Mouse (Mus musculus) kidney, adult 2 months (tissue): ENCODE results near the gene Kcnj5. TPM values are rescaled to one million over a fixed set of nuclear protein-coding genes. Genes with fewer than 3 reads are reported as not detected.

Source experiments
- DNase-seq: peaks from one replicate; pipeline ENCODE4 v3.0.0; 2021
- H3K27ac ChIP-seq: fragments of 200-500 bp; 2 replicates; pipeline ENCODE4 v1.5.1; 2012; ENCODE audit warnings: low read depth, low read length, control low read depth, inconsistent platforms; ENCODE audit not compliant: insufficient read depth
- H3K27me3 ChIP-seq: fragments of 200-500 bp; replicated peaks from 2 replicates; pipeline ENCODE4 v1.6.1; 2012; ENCODE audit warnings: mild to moderate bottlenecking, moderate library complexity, low read length, inconsistent platforms; ENCODE audit not compliant: control insufficient read depth, insufficient read depth
- H3K36me3 ChIP-seq: fragments of 200-500 bp; 2 replicates; pipeline ENCODE4 v1.6.1; 2012; ENCODE audit warnings: mild to moderate bottlenecking, moderate library complexity, low read length, inconsistent platforms; ENCODE audit not compliant: control insufficient read depth, insufficient read depth
- H3K4me1 ChIP-seq: fragments of 200-500 bp; 2 replicates; pipeline ENCODE4 v1.6.1; 2011; ENCODE audit warnings: low read length; ENCODE audit not compliant: control insufficient read depth, insufficient read depth
- H3K4me3 ChIP-seq: fragments of 200-500 bp; 2 replicates; pipeline ENCODE4 v1.5.1; 2011; ENCODE audit warnings: mild to moderate bottlenecking, low read depth, low read length, control low read depth; ENCODE audit not compliant: insufficient read depth
- CTCF ChIP-seq: fragments of 200-500 bp; conservative IDR thresholded peaks from 2 replicates; pipeline ENCODE4 v1.5.1; 2011; ENCODE audit warnings: low read depth, mild to moderate bottlenecking, control low read depth, low read length, moderate library complexity, mixed read lengths; ENCODE audit not compliant: insufficient read depth, insufficient read length
- POLR2A ChIP-seq: fragments of 200-500 bp; IDR thresholded peaks from one replicate; pipeline ENCODE4 v1.6.1; 2011; ENCODE audit warnings: low read depth, low read length, control low read depth
- WGBS: fragments of 180-500 bp; shearing (Covaris S2); methylation state at CpG from one replicate; pipeline ENCODE4 v1.1.7; 2018; 5-methylcytosine and 5-hydroxymethylcytosine counted together
- polyA plus RNA-seq: library from polyadenylated mRNA; depleted of rRNA; stranded (reverse); fragments of >200 nt; gene quantifications from 2 replicates; pipeline ENCODE4 v1.2.3, GENCODE M21; 2012; rRNA removed

Kcnj5 gene
- polyA plus RNA-seq, result 0.81 and 0.84 TPM in 2 replicates

- H3K36me3 ChIP-seq, result no peaks in the 10 kb centered on the region
- DNase-seq, result no peak
- WGBS, result 7% methylated on average over 18 of the region's 20 CpGs
- no peaks in the 10 kb centered on the region; the same call in 1 of the 2 replicates for H3K4me1 ChIP-seq
- no peaks in the 10 kb centered on the region for H3K27me3 ChIP-seq
- H3K4me3 ChIP-seq, result peak within 1 kb of the TSS; percentile 8; the same call in 1 of the 2 replicates
- H3K27ac ChIP-seq, result no peak within 1 kb of the TSS
- TF ChIP-seq POLR2A, result no peak
- TF ChIP-seq CTCF, result no peak
Observed at GRCm38 (mm10) chr9:32344051-32344450, at the start of gene Kcnj5. Gene Kcnj5, minus strand, starts transcription at chr9:32344350.

GRCm38 (mm10) chr9:32392716-32393115 lies 48.6 kb upstream of the Kcnj5 start:
- Histone ChIP-seq H3K4me1 (no peaks in the 10 kb centered on the region), H3K36me3 (no peaks in the 10 kb centered on the region), H3K4me3 (no peak overlapping the region), H3K27me3 (no peaks in the 10 kb centered on the region), H3K27ac (no peak overlapping the region)
- whole genome bisulfite sequencing, result 83% methylated on average over 6 of the region's 6 CpGs
- TF ChIP-seq POLR2A (no peak), CTCF (no peak)
- no peak for DNase-seq

GRCm38 (mm10) chr9:32391701-32392100 lies 47.6 kb upstream of the Kcnj5 start:
- no peak overlapping the region for H3K27ac ChIP-seq
- H3K4me3 ChIP-seq, result no peak overlapping the region
- no peak for DNase-seq
- H3K27me3 ChIP-seq, result no peaks in the 10 kb centered on the region
- 70% methylated on average over 9 of the region's 9 CpGs for WGBS
- H3K4me1 ChIP-seq, result 0 out of 2 replicates have a peak, but pooled peaks cover 4% of the 10 kb centered on the region
- TF ChIP-seq POLR2A, result no peak
- no peak for TF ChIP-seq CTCF
- no peaks in the 10 kb centered on the region for H3K36me3 ChIP-seq

GRCm38 (mm10) chr9:32391092-32391491 lies 46.9 kb upstream of the Kcnj5 start:
- 75% methylated on average over 5 of the region's 5 CpGs for WGBS
- Histone ChIP-seq H3K4me1 (0 out of 2 replicates have a peak, but pooled peaks cover 4% of the 10 kb centered on the region), H3K36me3 (no peaks in the 10 kb centered on the region), H3K27ac (0 out of 2 replicates have a peak overlapping the region, but pooled peaks have one; percentile 24), H3K4me3 (no peak overlapping the region), H3K27me3 (no peaks in the 10 kb centered on the region)
- TF ChIP-seq CTCF, result no peak
- no peak for TF ChIP-seq POLR2A
- DNase-seq, result no peak

GRCm38 (mm10) chr9:32388120-32388519 lies 44.0 kb upstream of the Kcnj5 start:
- no peaks in the 10 kb centered on the region for H3K36me3 ChIP-seq
- no peaks in the 10 kb centered on the region for H3K27me3 ChIP-seq
- H3K27ac ChIP-seq, result no peak overlapping the region; the same call in 1 of the 2 replicates
- H3K4me1 ChIP-seq, result peaks cover 9% of the 10 kb centered on the region; the same call in 1 of the 2 replicates
- DNase-seq, result no peak
- no peak overlapping the region for H3K4me3 ChIP-seq
- 82% methylated on average over 1 of the region's 1 CpGs for WGBS
- no peak for TF ChIP-seq POLR2A
- TF ChIP-seq CTCF, result peak; percentile 63

- peak; percentile 87 for DNase-seq
- peak overlapping the region; percentile 63 for H3K27ac ChIP-seq
- no peaks in the 10 kb centered on the region for H3K36me3 ChIP-seq
- WGBS, result 57% methylated on average over 4 of the region's 4 CpGs
- no peaks in the 10 kb centered on the region for H3K27me3 ChIP-seq
- no peak for TF ChIP-seq POLR2A
- no peak for TF ChIP-seq CTCF
- H3K4me3 ChIP-seq, result no peak overlapping the region
- peaks cover 9% of the 10 kb centered on the region; the same call in 1 of the 2 replicates for H3K4me1 ChIP-seq
Observed at GRCm38 (mm10) chr9:32384906-32385305, 40.8 kb upstream of the Kcnj5 start.

GRCm38 (mm10) chr9:32376863-32377590 lies 32.9 kb upstream of the Kcnj5 start:
- no peaks in the 10 kb centered on the region for H3K27me3 ChIP-seq
- H3K27ac ChIP-seq, result peak overlapping the region; percentile 96
- no peak overlapping the region for H3K4me3 ChIP-seq
- 50% methylated on average over 5 of the region's 5 CpGs for WGBS
- TF ChIP-seq CTCF (no peak), POLR2A (no peak)
- H3K36me3 ChIP-seq, result no peaks in the 10 kb centered on the region
- DNase-seq, result peak; percentile 85
- H3K4me1 ChIP-seq, result peaks cover 2% of the 10 kb centered on the region; the same call in 1 of the 2 replicates
